10 mouse cellular contexts compared by ENCODE assay signal in genomic region chr9:119155826-119156225, GRCm38 (mm10). TPM values are rescaled to one million over a fixed set of nuclear protein-coding genes. Genes with fewer than 3 reads are reported as not detected.
DNase-seq lines count a peak whose midpoint lies in the region; ATAC-seq and TF ChIP-seq lines count a peak whose summit lies in the region.
"Had no signal": no experiment of that assay in that cellular context is flagged by ENCODE, and none has a peak within 500 bp of the region (broad histone marks: within the 10 kb centered on the region; RNA-seq: fewer than 3 reads in every experiment).

No protein-coding gene starts in this region.

- H3K36me3 ChIP-seq in heart, embryonic 15.5 days = no peaks in the 10 kb centered on the region
- H3K36me3 ChIP-seq in ES-Bruce4 (ENCODE audit: control insufficient read depth, insufficient read depth, low read length, poor library complexity, severe bottlenecking) = no peaks in the 10 kb centered on the region
- H3K36me3 ChIP-seq in forebrain, embryonic 11.5 days (ENCODE audit: control insufficient read depth, insufficient read depth, low read length) = no peaks in the 10 kb centered on the region

- TF ChIP-seq POLR2A in ES-Bruce4 (IDR thresholded peaks at IDR 0.05; ENCODE audit: insufficient read depth, low read length) = no peak

- DNase-seq in heart, postnatal 25 days (ENCODE audit: low spot score) = no peak
- no peak for DNase-seq in forebrain, embryonic 11.5 days (ENCODE audit: low spot score)
- peak; percentile 40 for DNase-seq in kidney, postnatal 14 days
- DNase-seq in spleen, postnatal 4 days (ENCODE audit: low spot score in 2 of 2) = no peak
- no peak for DNase-seq in left cerebral cortex, adult 8-10 months (ENCODE audit: low spot score in 2 of 2)
- no peak for DNase-seq in gastrocnemius, postnatal 14 days

- H3K9ac ChIP-seq in heart, embryonic 15.5 days = no peak overlapping the region
- H3K9ac ChIP-seq in ES-Bruce4 (ENCODE audit: low read depth, poor library complexity, severe bottlenecking) = no peak overlapping the region
- no peak overlapping the region for H3K9ac ChIP-seq in forebrain, embryonic 11.5 days (ENCODE audit: low read length)

- no peak for ATAC-seq in heart, embryonic 15.5 days (replicated peaks; ENCODE audit: insufficient number of reproducible peaks, insufficient read depth, low FRiP score, low read depth)
- 0 out of 2 replicates have a peak, but pooled peaks have one; percentile 29 for ATAC-seq in forebrain, embryonic 11.5 days (replicated peaks; ENCODE audit: low FRiP score)

- TF ChIP-seq EP300 in ES-Bruce4 (IDR thresholded peaks at IDR 0.05; ENCODE audit: insufficient read depth, low read depth, low read length) = no peak

- 43% methylated on average over 7 of the region's 7 CpGs for WGBS in heart, embryonic 15.5 days
- 61% methylated on average over 7 of the region's 7 CpGs for WGBS in forebrain, embryonic 11.5 days

- H3K4me1 ChIP-seq in heart, embryonic 15.5 days (replicated peaks) = peaks cover 5% of the 10 kb centered on the region; the same call in 1 of the 2 replicates
- no peaks in the 10 kb centered on the region for H3K4me1 ChIP-seq in ES-Bruce4 (ENCODE audit: control insufficient read depth, insufficient read depth, low read length)
- H3K4me1 ChIP-seq in forebrain, embryonic 11.5 days (replicated peaks; ENCODE audit: control insufficient read depth, insufficient read depth, low read length) = no peaks in the 10 kb centered on the region

- H3K9me3 ChIP-seq in heart, embryonic 15.5 days (replicated peaks) = no peaks in the 10 kb centered on the region
- no peaks in the 10 kb centered on the region for H3K9me3 ChIP-seq in ES-Bruce4 (replicated peaks; ENCODE audit: control insufficient read depth, insufficient read depth, low read length, poor library complexity, severe bottlenecking)
- H3K9me3 ChIP-seq in forebrain, embryonic 11.5 days (ENCODE audit: control insufficient read depth, low read length) = no peaks in the 10 kb centered on the region

- no peak overlapping the region for H3K27ac ChIP-seq in heart, embryonic 15.5 days
- H3K27ac ChIP-seq in ES-Bruce4 (ENCODE audit: insufficient read depth, low read length) = no peak overlapping the region
- H3K27ac ChIP-seq in forebrain, embryonic 11.5 days (ENCODE audit: low read depth, low read length) = no peak overlapping the region

- TF ChIP-seq CTCF in ES-Bruce4 (IDR thresholded peaks at IDR 0.05; ENCODE audit: low read depth, low read length) = no peak

- peaks cover 37% of the 10 kb centered on the region for H3K27me3 ChIP-seq in heart, embryonic 15.5 days
- no peaks in the 10 kb centered on the region for H3K27me3 ChIP-seq in ES-Bruce4 (ENCODE audit: control insufficient read depth, insufficient read depth, low read length, poor library complexity, severe bottlenecking)
- peaks cover 3% of the 10 kb centered on the region; the same call in 1 of the 2 replicates for H3K27me3 ChIP-seq in forebrain, embryonic 11.5 days (ENCODE audit: control insufficient read depth, insufficient read depth, low read length)

- peak overlapping the region; percentile 59; the same call in 1 of the 2 replicates for H3K4me3 ChIP-seq in heart, embryonic 15.5 days
- peak overlapping the region; percentile 21; the same call in 1 of the 2 replicates for H3K4me3 ChIP-seq in ES-Bruce4 (ENCODE audit: low read depth, low read length)
- no peak overlapping the region for H3K4me3 ChIP-seq in forebrain, embryonic 11.5 days (ENCODE audit: low read depth, low read length)

- intact Hi-C loops in heart, postnatal 25 days (cut with DNase I) = loop anchor here (2.0 kb wide), 2 partner anchors 197 to 275 kb away; no protein-coding TSS in a partner anchor
- intact Hi-C loops in gastrocnemius, postnatal 14 days (cut with DNase I; ENCODE audit: low total_unique reads) = loop anchor here (10.0 kb wide), 1 partner anchor 199 kb away; the partner anchor contains the start of gene Xylb

- no peak overlapping the region for H3K4me2 ChIP-seq in heart, embryonic 15.5 days
- H3K4me2 ChIP-seq in forebrain, embryonic 11.5 days (ENCODE audit: low read depth, low read length, severe bottlenecking) = no peak overlapping the region

RNA-seq across cellular contexts. Expression of gene Acaa1b, which starts 1.1 kb away (rescaled TPM):
- polyA plus RNA-seq in heart, embryonic 15.5 days (2015; fragmentation: Nextera tagmentation; extraction: Ambion mirVana) = 0.62 and 3.0 TPM in 2 replicates
- 1 to 10 TPM; 1.7 to 1.8 TPM for total RNA-seq in heart, postnatal 25 days (2021)
- polyA plus RNA-seq in ES-Bruce4 (2011; ENCODE audit: insufficient read depth, insufficient read length, low read depth, missing spikeins) = 0.78 and 2.1 TPM in 2 replicates
- polyA plus RNA-seq in forebrain, embryonic 11.5 days (2014; fragmentation: Nextera tagmentation; extraction: Ambion mirVana) = 0.84 and 1.2 TPM in 2 replicates
- total RNA-seq in left cerebral cortex, adult 8-10 months (2022) = 1 to 10 TPM; 1.0 to 2.5 (median 2.0) TPM
- 1 to 10 TPM; 1.1 to 1.3 TPM for total RNA-seq in gastrocnemius, postnatal 14 days (2021)
- total RNA-seq: common myeloid progenitor, adult 5-6 weeks had no signal

RNA-seq across cellular contexts. Expression of gene Gm47289, which starts 3.1 kb away (rescaled TPM):
- not detected in 2 replicates for polyA plus RNA-seq in heart, embryonic 15.5 days (2015; fragmentation: Nextera tagmentation; extraction: Ambion mirVana)
- total RNA-seq in heart, postnatal 25 days (2021) = not detected
- polyA plus RNA-seq in ES-Bruce4 (2011; ENCODE audit: insufficient read depth, insufficient read length, low read depth, missing spikeins) = not detected in 2 replicates
- polyA plus RNA-seq in forebrain, embryonic 11.5 days (2014; fragmentation: Nextera tagmentation; extraction: Ambion mirVana) = not detected in 2 replicates
- not detected for total RNA-seq in left cerebral cortex, adult 8-10 months (2022)
- total RNA-seq in gastrocnemius, postnatal 14 days (2021) = not detected
- total RNA-seq: common myeloid progenitor, adult 5-6 weeks; MEL had no signal

RNA-seq across cellular contexts. Expression of gene Slc22a13, which starts 53.1 kb away (rescaled TPM):
- polyA plus RNA-seq in heart, embryonic 15.5 days (2015; fragmentation: Nextera tagmentation; extraction: Ambion mirVana) = not detected in 2 replicates
- total RNA-seq in heart, postnatal 25 days (2021) = not detected
- polyA plus RNA-seq in ES-Bruce4 (2011; ENCODE audit: insufficient read depth, insufficient read length, low read depth, missing spikeins) = 0.34 TPM in 1 of 2 replicates, not detected in the other
- not detected in 2 replicates for polyA plus RNA-seq in forebrain, embryonic 11.5 days (2014; fragmentation: Nextera tagmentation; extraction: Ambion mirVana)
- under 1 TPM in 1 of 4 experiments, not detected in 3; 0.21 TPM for total RNA-seq in left cerebral cortex, adult 8-10 months (2022)
- total RNA-seq in gastrocnemius, postnatal 14 days (2021) = not detected
- total RNA-seq: common myeloid progenitor, adult 5-6 weeks; MEL had no signal

RNA-seq across cellular contexts. Expression of gene Dlec1, which starts 53.5 kb away (rescaled TPM):
- 0.46 and 0.53 TPM in 2 replicates for polyA plus RNA-seq in heart, embryonic 15.5 days (2015; fragmentation: Nextera tagmentation; extraction: Ambion mirVana)
- under 1 TPM in 1 of 2 experiments, not detected in 1; 0.10 TPM for total RNA-seq in heart, postnatal 25 days (2021)
- polyA plus RNA-seq in ES-Bruce4 (2011; ENCODE audit: insufficient read depth, insufficient read length, low read depth, missing spikeins) = 2.4 and 2.5 TPM in 2 replicates
- polyA plus RNA-seq in forebrain, embryonic 11.5 days (2014; fragmentation: Nextera tagmentation; extraction: Ambion mirVana) = 2.0 and 2.4 TPM in 2 replicates
- total RNA-seq in left cerebral cortex, adult 8-10 months (2022) = 1 to 10 TPM; 1.7 to 8.5 (median 2.7) TPM
- under 1 TPM in 1 of 2 experiments, not detected in 1; 0.12 TPM for total RNA-seq in gastrocnemius, postnatal 14 days (2021)
- total RNA-seq: common myeloid progenitor, adult 5-6 weeks; MEL had no signal
